Mouse (Mus musculus): Measurements from ENCODE around the gene Dus1l.
"Not testable (repeated sequence)": the region's sequence is repeated elsewhere in the genome, so short reads cannot be mapped to it uniquely, and the experiment has no call there.

Dus1l gene

DNA sequence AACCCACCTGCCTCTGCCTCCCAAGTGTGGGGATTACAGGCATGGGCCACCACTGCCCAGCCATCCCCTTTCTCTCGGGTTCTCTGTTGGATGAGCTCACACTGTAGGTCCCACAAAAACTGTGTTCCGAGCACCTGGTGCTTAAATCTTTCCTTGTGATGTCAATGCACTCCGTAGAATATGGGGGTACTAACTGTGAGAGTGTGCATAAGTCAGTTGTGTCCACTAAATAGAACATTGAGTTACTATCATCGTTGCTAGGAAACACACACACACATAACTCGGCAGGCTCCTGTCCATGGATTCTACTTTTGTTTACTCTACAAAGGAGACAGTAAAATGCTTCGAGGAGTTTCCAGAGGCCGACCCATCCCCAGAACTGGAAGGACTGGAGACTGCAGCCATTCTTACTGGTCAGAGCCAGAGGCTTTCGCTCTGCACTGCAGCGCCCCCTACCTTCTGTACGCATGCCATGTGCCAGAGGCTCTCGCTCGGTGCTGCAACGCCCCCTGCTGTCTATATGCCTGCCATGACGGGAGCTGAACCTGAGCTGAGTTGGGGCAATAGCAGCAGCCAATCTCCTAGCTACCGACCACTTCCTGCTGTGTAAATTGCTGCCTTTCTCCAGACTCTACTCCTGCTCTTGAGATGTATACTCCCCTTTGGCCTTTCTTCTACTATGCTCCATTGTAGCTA lies 20.3 kb downstream of the Dus1l start:
- DNase-seq = peak; percentile 80 to 82

DNA sequence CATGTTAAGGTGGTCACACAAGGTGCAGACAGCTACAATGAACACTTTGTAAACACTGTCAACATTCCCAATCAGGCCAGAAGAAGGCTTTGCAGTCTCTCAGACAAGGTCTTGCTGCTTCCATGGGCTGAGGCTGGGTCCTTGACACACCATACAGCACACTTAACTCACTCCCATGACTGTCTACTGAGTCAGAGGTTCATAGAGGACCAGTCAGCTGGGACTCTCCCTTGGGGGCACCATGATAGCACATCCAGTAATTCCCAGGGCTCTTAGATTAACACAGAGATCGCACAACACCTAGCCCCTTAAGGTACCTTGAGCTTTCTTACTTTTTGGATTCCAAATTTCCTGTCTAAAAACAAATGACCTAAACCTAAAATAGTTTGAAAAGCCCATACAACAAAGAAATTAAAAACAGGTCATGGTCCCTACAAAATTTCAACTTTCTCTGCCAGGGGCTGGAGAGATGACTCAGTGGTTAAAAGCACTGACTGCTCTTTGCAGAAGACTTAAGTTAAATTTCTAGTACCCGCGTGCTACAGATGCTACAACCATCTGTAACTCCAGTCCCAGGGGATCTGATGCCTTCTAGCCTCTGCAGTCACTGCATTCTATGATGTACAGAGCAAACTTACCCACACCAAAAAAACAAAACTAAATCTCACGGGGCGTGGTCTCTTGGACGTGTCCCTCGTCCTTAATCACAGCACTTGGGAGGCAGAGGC lies 22.6 kb downstream of the Dus1l start:
- DNase-seq = no peak

DNA sequence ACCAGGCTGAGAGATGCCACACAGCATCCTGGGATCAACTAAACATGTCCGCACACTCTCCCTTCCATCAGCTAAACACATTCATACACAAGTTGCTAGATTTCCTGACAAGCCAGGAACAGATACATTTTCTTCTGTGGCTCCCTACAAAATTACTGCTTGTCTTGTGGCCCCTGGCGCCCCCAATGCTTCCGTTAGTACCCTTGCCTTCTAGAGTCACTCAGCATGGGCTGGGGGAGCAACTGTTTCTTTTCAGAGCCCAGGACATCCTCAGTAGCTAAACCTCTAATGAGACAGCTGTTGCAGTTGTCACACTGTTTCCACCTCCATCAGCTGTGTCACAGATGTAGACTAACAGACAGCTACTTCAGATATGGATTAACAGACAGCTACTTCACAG lies 23.5 kb downstream of the Dus1l start:
- no peak for DNase-seq

DNA sequence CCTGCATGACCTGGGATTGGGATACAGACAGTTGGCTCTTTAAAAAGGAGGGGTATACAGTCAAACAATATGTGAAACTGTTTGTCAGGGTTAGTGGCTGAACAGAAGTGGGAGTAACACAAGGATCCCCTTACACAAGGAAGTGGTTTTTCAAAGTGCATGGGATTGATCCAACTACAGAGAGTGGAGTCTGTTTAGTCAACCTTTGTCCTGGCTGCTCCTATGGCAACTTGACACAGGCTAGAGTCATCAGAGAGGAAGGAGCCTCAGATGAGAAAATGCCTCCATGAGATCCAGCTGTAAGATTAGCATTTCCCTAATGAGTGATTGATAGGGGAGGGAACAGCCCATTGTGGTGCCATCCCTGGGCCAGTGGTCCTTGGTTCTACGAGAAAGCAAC lies 28.0 kb downstream of the Dus1l start:
- no peak for DNase-seq

DNA sequence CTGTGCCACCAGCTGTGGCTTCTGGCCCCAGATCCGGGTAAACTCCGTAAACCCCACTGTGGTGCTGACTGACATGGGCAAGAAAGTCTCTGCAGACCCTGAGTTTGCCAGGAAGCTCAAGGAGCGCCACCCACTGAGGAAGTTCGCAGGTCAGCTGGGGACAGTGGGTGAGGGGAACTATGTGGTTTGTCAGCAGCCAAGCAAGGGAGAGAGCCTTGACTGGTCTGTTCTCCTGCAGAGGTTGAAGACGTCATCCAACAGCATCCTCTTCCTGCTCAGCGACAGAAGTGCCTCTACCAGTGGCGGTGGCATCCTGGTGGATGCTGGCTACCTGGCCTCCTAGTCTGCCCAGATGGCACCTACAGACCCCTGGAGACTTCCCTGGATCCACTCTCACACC lies 29.2 kb downstream of the Dus1l start:
- not testable (repeated sequence) for DNase-seq

DNA sequence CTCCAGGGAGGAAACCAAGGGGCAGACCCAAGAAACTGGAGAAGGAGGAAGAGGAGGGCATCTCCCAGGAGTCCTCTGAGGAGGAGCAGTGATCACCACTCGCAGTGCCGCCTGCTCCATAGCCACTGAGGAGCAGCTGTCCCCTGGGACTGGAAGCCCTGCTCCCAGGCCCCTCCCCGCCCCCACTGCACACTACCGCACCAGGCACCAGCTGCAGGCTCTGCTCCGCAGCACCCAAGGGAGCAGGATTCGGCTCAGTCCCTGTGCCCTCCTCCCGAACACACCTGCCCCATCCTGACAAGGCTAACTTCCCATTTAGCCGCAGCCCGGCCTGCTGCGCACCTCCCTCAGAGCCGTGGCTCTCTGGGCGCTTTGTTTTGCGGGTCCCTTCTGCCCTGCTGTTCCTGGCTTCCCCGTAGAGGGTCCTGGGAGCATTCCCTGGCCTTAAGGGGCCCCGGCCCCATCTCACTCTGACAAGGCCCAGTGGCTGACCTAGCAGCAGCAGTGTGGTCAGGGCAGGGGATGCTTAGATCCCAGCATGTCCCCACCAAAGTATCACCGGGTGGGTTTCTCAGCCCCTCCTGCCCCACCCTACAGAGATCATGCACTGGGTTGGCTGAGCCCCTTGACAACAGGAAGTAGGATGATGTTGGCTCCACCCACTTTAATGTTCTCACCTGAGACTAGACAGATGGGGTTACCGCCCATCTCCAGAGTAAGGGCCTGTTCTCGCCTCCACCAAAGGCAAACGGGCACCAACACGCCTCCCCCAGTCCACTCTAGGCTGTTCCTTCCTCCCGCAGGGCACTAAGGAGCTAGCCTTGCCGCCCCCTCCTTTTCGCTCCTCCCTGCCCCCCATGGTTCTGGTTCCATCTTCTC lies 32.8 kb downstream of the Dus1l start:
- not testable (repeated sequence) for DNase-seq

DNA sequence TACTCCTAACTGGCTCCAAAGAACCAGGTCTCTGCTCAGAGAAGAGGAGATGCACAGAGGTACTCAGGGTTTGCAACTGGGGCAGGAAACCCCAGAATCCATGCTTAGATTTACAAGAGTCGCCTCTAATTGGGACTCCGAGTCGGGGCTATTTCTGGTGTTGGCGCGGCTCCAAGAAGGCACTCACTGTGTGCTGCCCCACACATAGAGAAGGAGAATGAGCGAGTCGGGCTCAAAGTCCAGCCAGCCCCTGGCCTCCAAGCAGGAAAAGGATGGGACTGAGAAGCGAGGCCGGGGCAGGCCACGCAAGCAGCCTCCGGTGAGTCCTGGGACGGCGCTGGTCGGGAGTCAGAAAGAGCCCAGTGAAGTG lies 33.5 kb downstream of the Dus1l start, which contains the start of gene Hmga1b:
Gene Hmga1b, plus strand, starts transcription at position 123 of the 370 bp plus-strand sequence.
- DNase-seq = not testable (repeated sequence)

DNA sequence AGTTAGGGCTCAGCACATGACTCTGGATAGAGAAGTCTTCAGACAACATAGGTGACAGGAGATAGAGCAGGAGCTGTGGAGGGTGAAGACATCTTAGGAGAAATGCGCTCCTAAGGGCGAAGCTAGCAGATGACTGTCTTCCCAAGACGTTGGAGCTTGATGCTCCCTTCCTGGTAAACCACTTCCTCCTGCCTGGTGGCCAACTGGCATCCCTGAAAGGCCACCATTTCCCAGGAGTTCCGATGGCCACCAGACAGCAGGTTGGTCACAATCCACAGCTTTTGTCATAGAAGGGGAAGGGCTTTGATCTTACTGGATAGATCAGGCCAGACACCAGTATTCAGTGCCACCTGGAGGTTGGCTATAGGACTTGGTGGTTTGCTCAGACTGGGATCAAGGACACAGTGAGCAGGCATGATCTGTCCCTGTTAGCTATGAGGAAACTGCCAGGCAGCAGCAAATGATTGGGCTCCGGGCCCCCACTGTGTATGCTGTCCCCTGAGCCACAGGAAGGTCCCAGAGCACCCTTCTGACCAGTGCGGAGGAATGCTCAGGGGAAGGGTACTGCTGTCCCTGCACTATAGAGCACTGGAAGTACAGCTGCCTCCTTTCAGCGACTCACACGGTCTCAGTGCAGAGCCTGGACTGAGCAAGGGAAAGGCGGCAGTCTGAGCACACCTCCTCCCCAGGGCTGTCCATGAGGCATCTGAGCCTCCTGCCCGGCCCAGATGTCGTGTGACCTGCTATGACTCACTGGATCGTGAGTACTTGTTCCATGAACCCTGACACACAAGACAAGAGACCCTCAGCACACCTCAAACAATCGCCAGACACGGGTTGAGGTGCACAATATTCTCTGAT lies 34.2 kb downstream of the Dus1l start:
- no peak for DNase-seq

DNA sequence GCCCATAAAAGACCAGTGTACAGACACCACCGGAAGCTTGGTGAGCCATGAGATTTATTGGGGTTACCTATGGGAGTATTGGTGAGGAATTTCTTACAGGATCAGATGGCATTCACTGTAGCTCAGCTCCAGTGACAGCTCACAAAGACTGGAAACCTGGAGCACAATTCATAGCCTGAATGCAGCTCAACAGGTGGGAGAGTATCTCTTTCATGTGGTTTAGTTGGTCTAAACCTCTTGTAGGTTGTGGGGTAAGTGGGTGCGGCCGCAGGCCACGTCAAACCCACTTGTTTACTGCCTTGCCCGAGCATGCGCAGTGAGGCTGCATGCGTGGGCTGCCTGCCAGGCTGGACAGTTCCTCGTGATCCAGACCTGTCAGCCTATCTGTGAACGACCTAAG lies 36.0 kb downstream of the Dus1l start:
- DNase-seq = no peak

DNA sequence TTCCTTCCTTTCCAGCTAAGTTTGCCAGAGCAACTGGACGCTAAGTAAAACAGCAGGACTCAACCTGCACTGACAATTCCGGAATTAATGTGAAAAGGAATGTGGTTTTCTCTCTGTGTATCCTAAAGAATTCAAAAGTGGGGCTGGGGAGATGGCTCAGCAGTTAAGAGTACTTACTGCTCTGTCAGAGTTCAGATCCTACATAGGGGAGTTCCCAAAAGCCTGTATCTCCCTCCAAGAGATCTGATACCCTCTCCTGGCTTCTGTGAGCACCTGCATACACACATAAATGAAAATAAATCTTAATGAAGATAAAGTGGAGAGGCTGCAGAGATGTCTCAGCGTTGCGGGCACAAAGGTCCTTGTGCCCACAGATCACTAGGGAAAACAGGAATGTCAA lies 44.6 kb downstream of the Dus1l start:
- no peak for DNase-seq

DNA sequence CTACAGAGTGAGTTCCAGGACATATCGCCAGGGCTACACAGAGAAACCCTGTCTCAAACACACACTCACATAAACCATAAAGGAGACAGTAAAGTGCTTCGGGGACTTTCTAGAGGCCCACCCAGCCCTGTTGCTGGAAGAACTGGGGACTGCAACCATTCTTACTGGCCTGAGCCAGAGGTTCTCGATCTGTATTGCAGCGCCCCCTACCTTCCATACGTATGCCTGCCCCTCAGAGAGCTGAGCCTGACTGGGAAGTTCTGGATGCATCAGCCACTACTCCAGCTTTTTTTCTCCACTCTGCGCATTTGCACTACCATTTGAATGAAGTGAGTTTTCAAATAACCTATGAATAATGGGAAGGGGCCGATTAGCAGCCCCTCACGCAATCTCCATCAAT lies 46.8 kb downstream of the Dus1l start:
- no peak for DNase-seq

DNA sequence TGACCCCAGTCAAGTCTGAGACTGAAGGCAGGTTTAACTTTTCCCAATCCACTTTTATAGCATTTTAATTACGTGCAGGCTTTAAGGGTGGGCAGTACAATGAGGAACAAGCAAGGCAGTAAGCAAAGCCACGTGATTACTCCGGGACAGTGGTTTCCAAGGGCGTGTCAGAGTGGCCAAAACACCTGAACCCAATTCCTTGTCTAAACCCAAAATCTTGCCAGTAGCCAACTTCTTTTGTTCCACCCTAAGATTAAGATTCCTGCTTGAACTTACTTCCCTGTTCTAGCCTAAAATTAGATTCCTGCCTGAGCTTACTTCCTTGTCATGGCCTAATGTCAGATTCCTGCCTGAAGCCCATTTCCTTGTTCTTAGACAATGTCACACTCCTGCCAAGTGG lies 48.2 kb downstream of the Dus1l start:
- no peak for DNase-seq

DNA sequence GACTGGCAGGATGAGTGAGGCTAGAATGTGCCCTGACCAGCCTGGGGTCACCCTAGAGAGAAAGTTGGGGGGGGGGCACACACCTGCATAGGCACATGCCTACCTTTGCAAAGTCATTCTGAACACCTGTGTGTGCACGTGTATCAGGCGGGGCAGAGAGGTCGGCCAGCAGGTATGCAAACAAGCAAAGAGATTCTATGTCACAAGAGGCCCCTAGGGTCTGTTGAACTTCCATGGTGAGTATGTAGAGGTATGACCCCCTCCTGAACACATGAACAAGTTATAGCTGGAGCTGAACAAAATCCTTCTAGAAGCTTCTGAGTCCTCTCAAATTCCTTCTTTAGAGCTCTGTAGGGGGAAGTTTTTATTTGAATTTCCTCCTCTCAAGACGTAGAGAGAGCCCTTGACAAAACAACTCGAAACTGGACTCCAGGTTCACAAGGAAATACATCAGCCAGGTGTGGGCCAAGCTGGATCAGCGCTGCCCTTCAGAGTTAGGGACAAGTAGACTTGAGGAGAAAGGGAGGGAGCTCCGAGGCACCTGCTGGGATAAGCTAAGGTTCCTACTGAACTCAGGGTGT lies 52.0 kb downstream of the Dus1l start:
- no peak for DNase-seq

DNA sequence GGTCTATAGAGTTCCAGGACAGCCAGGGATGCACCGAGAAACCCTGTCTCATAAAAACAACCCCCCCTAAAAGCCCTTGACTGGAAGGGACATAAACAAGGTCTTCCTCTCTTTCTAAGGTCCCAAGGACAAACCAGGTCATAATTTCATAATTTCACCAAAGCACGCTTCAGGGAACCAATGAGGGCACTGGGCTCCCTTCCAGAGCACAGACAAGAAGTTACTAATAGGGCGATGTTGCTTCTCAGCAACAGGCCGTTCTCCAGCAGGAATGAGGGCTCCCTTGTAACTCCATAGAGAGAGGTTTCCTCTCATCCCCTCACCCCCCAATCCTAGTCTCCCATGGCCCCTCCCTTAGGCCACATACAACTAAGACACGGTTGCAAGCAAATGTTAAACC lies 55.2 kb downstream of the Dus1l start:
- DNase-seq = no peak

All from thymus, adult 18-20 months (tissue).